Mouse (Mus musculus) thymus, adult 2 months (tissue): ENCODE measurements around the gene Ift81.

ENCODE experiments used
- CTCF ChIP-seq: fragments of 200-500 bp; IDR thresholded peaks from 2 replicates; pipeline ENCODE4 v1.5.1; 2012; ENCODE audit warnings: mild to moderate bottlenecking, control low read depth, low read length, moderate library complexity, borderline replicate concordance; ENCODE audit not compliant: control insufficient read depth, poor library complexity, insufficient read depth; ENCODE audit errors: extremely low read depth
- POLR2A ChIP-seq: fragments of 200-500 bp; IDR thresholded peaks from 2 replicates; pipeline ENCODE4 v1.6.1; 2012; ENCODE audit warnings: mild to moderate bottlenecking, low read length, control low read depth, moderate library complexity; ENCODE audit not compliant: control insufficient read depth, poor library complexity, insufficient read depth; ENCODE audit errors: extremely low read depth

DNA sequence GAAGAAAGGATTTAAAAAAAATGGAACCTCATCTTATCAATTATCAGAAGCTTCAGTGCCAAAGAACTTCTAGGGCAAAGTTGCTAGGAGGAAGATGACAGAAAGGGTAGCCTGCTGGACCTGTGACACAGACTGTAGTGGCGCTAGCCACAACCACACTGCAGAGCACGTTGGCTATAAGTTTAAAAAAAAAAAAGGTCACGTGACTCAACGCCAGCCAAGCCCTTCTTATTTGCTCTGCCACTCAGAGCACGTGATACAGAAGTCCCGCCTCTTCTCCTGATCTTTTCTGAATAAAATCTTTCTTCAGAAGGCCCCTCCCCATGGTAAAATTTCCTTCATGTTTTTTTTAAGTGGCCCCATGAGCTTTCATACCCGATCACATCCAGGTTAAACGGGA lies 20.9 kb upstream of the Ift81 start:
- TF ChIP-seq CTCF (no peak), POLR2A (no peak)
